Mouse (Mus musculus) erythroblast, embryonic 14.5 days (primary cell): ENCODE data around the gene Daam1.

ENCODE experiments used
- GATA1 ChIP-seq: IDR thresholded peaks from 2 replicates; pipeline ENCODE4 v1.6.1; 2012; ENCODE audit warnings: low read length, inconsistent platforms, mixed read lengths
- TAL1 ChIP-seq: IDR thresholded peaks from 3 replicates; pipeline ENCODE4 v1.6.1; 2012; ENCODE audit warnings: low read length, inconsistent platforms, mixed read lengths

- no peak for TF ChIP-seq GATA1
- no peak for TF ChIP-seq TAL1
Measured at GRCm38 (mm10) chr12:71812567-71812966, 18.3 kb upstream of the Daam1 start.
